Mouse (Mus musculus) heart, postnatal 10 days (tissue): ENCODE measurements around the gene Nmnat2. TPM values are rescaled to one million over a fixed set of nuclear protein-coding genes. Genes with fewer than 3 reads are reported as not detected.
A peak's percentile ranks its signal among the peaks of the same experiment; 100 is the strongest.

Source experiments
- DNase-seq, 2 experiments: peaks; one replicate each; pipeline ENCODE4 v3.0.0; 2021
- intact Hi-C: fragments of 180-260 bp; cut with DNase I; formaldehyde crosslinking; loops from one replicate; pipeline ENCODE4 v1.15.1; 2025
- total RNA-seq, 2 experiments: library from RNA; stranded (reverse); gene quantifications; 2 replicates each; pipeline ENCODE4 v1.2.3; 2021

Gene Nmnat2
- total RNA-seq, 2 experiments from 2014 or later: 1.0 to 1.2 TPM

DNA sequence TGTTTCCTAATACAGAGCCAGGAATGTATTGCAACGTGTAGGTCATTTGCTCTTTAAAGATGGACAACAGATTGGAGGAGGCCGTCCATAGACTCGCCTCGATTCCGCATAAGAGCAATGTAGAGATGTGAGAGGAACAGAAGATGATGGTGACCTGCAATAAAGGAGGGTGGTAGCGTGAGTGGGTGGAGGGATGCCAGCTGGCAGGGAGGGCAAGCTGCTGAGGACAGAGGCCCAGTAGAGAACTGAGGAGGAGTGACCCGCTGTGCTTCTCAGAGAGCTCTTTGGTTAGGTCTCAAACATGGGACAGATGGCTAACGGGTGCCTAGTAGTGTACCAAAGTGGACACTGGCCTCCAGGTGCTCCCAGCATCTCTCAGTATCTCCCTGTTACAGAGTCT is 23.9 kb downstream of the Nmnat2 start:
- intact Hi-C loops: no loop called here
- DNase-seq: no peak

DNA sequence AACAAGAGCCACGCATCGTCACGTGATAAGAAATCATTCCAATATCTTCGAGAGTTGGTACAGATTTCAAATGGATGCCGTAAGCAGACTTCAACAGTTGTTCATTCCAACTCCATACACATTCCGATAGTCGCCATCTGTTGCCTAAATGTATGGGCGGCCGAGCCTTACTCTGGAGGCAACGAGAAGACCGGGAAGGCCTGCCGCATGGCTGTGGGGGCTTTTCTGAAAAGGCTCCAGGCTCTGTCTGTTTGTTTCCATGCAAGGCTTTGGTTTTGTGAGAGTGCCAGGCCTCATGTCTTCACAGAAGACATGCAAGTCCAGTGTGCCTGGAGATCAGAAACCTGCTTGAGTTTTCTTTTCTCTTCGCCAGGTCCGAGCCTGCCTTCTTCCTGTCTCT is 28.6 kb downstream of the Nmnat2 start:
- intact Hi-C loops: no loop called here
- DNase-seq: no peak

DNA sequence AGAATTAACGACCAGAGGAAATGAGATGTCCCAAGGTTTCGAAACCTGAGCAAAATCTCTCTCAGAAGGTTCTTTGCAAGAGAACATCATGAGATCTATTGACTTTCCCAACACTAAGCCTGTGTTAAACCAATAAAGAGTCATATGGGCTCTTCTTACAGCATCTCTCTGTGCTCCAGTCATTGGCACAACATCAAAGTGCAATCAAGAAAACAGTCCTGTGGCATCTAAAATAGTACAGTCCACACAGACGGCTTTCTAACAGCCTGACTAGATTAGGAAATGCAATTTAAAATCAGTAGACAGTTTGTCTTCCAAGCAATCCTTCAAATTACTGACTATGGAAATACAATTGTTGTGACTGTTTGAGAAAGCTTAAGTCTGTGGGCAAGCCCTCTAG is 32.2 kb downstream of the Nmnat2 start:
- intact Hi-C loops: no loop called here

DNA sequence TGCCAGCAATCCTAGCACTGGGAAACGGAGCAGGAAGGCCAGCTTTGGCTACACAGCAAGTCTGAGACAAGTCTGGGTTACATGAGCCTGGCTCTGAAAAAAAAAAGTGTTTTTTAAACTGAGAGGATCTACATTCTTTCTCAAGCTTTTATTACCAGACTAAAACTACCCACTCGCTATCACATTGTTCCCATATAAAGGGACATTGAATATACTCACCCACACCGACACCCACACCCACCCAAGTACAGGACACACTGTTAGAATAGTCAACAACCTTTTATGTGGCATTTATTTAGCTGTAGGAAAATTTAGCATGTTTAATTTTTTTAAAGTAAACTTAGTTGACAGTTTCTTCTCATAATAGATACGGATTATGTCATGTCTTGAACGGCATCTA is 35.3 kb downstream of the Nmnat2 start:
- intact Hi-C loops: no loop called here
- no peak for DNase-seq

More for the DNA sequence above, 32.2 kb downstream of the Nmnat2 start:
- DNase-seq: no peak

DNA sequence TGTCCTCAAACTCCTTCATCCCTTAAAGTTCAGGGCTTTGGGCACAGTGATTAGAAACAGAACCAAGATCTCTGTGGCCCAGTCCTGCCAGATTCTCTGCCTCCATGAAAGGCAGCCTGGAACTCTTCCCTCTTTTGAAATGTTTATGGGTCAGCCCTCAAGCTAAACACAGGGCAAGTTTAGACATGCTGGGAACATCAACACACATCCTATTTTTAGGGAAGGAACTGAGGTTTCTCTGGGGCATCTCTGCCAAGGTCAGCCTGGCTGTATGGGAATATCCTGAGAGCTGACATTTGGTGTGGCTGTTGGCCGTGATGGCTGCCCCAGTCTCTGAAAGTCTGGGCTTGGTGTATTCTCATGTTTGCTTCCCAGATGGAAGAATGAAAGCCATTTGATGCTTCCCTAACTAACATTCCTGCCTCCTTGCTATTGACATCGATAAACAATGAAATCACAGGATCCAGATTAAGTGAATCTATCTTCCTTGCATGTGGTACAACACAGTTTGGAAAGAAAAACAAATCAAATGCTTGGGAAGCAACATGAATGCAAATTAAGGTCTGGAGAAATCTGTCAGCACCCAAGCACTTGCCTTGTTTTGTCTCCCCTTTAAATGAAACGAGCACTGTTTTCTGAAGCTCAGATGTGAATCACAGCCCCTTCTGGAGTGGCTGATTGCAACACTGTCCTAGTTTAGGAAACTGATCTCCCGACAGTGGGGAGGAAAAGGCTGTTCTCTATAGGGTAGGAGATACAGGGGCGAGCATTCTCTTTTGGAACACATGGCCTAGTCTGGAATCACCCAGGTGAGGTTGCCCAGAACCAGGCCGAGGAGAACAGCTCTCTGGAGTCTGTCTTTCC is 37.7 kb downstream of the Nmnat2 start:
- no peak for DNase-seq
- intact Hi-C loops: no loop called here

DNA sequence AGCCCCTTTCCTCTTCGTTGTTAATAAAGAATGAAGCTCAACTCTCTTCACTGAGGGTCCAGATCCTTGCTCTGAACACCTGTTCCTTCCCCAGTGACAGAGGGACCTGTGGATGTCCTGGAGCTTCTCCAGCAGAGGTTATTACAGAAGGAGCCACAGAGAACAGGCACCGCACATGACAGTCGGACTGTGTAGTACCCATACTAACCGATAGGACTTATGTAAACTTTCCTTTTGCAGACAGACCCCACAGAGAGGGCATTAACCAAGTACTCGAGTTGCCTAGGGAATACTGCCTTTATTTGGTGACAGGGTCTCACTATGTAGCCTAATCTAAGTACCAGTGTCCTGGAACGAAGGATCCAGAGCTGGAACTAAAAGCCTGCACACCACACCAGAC is 39.0 kb downstream of the Nmnat2 start:
- no peak for DNase-seq
- intact Hi-C loops: no loop called here

DNA sequence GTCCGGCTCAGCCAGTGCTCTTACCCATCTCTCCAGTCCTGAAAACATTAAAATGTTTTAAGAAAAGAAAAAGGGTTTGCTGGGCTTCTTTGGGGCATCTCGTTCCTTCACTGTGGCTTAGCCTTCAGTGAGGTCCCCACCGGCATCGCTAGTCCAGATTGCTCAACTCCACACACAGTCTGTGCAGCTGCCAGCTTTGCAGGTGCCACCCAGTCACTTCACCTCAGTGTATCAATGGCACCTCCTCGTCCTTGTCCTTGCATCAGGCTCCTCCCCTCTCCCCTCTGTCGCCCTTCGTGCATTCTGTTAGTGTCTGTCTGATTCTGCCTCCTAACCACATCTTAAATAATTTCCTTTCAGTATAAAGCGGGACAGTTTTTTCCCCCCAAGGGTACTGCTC is 45.2 kb downstream of the Nmnat2 start:
- intact Hi-C loops: no loop called here
- DNase-seq: no peak

DNA sequence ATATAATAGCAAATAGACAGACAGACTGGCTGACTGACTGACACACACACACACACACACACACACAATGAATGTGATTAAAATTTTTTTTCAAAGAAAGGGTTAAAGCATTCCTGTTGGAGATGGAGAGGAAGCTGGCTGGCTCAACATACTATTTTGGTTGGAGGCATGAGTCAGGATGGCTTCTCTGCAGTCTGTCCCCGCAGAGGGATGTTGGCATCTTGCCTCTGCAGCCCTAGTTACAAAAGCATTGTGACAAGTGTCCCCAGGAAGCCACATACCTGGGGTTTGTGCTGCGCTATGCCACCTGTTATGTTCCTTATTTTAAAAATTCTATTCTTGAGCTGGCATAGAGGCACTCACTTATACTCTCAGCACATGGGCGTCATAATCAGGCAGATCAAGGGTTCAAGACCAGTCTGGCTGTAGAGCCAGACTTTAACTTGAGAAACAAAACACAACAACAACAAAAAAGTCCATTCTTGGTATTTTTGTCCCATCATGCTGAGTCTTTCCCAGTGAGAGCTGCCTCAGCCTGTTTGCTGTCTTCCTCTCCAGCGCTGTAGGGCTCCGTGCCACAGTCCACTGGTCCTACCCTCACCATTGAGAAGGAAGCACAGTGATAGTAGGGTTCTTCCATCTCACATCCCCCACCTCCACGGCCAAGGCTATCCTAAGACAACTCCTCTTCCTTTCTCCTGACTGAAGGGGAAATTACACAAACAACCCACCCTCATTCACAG is 45.9 kb downstream of the Nmnat2 start:
- peak; percentile 55 to 60 for DNase-seq

DNA sequence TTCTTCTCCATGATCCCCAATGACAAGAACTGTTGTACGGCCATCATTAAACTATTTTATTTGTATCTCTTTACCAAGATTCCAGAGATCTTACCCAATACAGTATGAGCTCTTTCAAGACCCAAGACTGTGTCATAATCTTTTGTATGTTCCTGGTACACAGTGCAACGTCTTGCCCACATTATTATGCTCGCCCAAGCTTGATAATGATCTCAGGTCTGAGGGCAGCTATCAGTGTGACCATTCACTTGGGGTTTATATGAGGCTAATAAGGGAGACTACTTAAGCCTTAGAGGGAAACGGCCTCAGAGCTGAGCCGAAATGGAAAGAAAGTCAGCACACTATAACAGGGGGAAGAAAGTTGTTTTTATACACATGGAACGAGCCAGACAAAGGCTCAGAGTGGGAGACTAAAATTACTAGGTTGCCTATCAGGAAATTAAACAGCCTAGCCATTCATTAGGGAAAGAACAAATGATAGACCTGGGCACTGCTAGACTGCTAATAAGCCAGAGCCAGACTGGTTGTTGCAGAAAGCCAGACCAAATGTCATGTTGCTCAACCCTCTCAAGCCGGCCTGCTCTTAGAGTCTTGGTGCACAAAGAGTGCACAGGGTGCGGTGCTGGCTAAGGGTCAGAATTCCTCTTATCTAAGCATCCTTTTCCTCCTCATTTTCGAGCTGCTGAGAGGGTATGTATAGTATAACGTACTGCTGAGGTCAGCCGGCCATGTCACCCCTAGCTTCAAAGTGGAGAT is 47.7 kb downstream of the Nmnat2 start:
- DNase-seq: no peak
- intact Hi-C loops: no loop called here

More for the DNA sequence above, 45.9 kb downstream of the Nmnat2 start:
- intact Hi-C loops: no loop called here

DNA sequence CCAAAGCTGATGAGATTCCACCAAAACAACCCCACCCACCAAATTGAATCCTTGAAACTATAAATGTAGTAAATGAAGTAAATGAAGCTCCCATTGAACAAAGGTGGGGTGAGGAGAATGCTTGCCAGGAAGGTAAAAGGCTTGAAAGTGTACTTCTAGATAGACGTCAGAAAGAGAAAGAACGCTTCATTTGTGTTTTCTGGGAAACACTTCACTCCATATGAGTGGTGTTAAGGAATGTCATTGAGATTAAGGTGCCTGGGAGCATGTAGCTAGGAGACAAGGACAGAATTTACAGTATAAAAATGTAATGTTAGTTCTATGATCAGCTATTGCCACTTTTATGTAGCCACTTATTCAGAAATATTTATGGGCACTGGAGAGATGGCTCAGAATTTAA is 49.7 kb downstream of the Nmnat2 start:
- intact Hi-C loops: no loop called here
- no peak for DNase-seq

DNA sequence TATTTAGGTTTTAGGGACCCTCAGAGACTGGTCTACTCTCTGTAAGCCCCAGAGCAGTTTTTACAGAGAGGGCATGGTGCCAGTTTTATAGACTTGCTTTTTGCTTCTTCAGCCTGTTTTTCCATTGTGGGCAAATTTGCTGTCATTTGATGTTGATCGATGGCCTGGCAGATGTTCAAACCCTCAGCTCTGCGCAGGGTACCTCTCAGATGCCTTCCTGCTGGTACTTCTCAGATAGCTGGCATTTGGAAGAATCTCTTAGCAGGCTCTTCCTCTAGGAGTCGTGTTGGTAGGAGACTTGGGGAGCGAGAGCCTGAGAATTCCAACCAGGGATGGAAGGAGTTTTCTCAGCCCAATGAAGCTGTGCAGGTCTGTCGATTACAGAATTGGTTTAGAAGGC is 51.3 kb downstream of the Nmnat2 start:
- intact Hi-C loops: no loop called here
- no peak for DNase-seq

DNA sequence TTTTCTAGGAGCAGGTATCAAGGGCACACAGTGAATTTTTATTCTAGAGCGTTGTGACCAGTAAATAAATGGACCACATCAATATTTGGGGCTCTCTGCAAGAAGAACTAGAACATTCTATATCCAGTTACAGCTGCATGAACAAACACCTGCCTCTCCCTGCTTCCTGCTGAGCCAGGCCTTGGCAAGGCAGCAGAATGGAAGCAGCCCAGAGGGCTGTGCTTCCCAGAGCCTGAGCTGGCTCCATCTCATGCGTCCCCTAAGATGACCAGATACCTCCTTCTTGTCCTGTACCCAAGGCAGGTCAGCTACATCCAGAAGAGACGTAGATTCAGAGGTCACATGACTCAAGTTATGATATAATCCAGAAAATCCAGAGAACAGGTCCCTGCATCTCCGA is 52.0 kb downstream of the Nmnat2 start:
- no peak for DNase-seq

DNA sequence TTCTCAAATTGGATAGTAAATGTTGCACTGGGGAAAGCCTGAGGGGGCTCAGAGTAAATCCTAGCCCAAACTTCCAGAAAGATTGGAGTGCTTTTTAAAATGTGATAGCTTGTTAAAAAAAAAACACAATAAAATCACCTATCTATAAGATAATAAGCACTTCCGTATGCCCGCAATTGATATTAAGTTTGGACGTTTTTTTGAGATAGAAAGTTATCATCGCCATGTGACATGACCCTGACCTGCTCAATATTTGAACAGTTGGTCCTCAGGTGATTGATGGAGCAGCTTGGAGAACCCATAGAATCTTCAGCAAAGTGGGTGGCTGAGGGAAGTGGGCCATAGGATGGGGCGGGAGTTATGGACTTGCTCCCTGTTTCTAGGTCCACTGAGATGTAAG is 52.5 kb downstream of the Nmnat2 start:
- intact Hi-C loops: no loop called here
- DNase-seq: no peak

More for the DNA sequence above, 52.0 kb downstream of the Nmnat2 start:
- intact Hi-C loops: no loop called here

DNA sequence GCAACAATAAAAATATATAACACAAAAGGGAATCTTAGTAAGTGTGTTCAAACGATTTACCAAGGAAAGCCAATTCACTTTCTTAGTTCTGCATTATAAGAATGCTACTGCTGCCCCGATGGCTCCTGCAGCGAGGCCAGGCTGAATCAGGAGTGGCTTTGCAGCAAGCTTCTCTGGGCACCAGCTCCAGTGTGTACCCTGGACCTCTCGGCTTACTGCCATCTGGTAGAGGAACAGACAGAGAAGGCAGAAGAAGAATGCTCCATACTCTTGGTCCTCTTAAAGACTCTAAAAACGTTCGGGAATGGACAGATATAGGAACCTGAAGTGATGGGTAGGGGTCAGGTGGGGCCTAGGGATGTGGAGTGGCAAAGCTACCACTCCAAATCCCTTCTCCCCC is 53.0 kb downstream of the Nmnat2 start:
- DNase-seq: no peak
- intact Hi-C loops: no loop called here

DNA sequence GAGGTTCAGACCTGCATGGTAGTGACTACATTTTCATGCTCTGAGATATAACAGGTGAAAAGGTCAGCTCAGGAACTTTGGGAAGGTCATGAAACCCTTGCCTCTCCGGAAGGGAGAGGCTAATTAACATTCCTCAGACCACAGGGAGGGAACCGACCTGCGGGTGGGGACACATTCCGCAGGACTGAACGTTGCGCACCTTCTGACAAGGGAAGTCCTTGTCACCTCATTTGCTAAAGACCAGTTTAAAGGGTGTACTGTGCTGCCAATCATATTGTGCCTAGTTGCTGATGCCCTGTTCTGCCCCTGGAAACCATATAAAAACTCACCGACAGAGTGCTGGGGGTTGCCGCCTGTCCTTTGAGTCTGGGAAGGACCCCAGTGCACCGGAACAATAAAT is 54.5 kb downstream of the Nmnat2 start:
- intact Hi-C loops: no loop called here
- DNase-seq: no peak

DNA sequence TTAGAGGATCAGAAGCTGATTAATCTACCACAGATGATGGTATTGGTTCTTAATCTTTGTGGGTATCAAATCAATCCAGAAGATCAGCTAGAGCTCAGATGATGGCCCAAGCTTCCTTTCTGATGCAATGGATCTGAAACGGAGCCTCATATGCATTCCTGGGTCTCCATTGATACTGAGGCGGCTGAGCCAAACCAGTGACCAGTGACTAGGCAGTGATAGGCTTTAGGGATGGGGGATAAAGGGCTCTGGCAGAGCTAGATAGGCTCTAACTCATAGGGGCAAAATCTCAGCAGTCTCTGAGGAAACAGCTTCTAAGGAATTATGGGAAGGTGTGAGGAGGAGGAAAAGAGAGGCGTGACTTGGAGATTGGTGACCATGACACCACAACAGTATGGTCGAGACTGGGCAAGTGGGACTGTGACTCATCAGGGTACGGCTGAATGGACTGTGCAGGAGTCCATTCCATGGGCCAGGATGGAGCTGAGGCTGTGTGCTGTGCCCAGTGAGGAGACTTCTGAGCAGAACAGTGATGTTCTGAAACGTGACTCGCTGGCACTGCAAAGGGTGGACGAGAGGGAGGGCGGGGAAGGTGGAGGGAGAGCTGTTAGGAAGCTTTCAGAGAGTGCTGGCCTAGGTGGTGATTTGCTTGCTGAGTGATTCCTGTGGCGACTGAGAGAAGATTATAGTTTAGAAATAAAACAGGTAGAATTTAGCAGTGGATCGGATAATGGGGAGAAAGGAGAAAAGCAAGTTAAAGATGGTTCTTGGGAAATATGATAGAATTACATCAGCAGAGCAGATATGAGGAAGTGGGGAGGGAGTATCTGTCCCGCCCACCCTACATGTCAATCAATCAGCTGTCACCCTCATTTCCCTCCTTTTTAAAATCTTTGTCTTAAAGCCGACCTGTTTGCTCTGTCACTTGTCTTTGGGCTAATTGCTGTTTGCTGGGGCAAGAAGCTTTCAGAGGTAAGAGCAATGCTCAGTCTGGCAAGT is 55.9 kb downstream of the Nmnat2 start:
- no peak for DNase-seq
- intact Hi-C loops: no loop called here

DNA sequence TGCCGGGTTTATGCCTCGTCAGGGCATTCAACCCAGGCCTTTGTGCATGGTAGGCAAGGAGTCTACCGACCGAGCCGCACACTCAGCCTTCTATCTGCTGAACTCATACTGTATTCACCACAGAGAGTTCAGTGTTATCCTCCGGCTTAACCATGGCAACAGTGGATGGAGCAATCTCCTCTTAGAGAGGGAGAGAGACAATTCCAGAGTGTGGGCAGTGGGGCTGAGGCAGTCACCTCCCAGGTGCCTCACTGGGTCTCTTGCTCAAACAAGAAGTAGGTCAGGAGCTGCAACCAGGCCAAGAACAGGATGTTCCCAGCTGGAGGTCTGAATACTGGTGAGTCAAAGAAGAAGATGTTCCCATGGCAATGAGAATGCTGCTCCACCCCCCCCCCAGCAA is 56.8 kb downstream of the Nmnat2 start:
- intact Hi-C loops: no loop called here
- no peak for DNase-seq

DNA sequence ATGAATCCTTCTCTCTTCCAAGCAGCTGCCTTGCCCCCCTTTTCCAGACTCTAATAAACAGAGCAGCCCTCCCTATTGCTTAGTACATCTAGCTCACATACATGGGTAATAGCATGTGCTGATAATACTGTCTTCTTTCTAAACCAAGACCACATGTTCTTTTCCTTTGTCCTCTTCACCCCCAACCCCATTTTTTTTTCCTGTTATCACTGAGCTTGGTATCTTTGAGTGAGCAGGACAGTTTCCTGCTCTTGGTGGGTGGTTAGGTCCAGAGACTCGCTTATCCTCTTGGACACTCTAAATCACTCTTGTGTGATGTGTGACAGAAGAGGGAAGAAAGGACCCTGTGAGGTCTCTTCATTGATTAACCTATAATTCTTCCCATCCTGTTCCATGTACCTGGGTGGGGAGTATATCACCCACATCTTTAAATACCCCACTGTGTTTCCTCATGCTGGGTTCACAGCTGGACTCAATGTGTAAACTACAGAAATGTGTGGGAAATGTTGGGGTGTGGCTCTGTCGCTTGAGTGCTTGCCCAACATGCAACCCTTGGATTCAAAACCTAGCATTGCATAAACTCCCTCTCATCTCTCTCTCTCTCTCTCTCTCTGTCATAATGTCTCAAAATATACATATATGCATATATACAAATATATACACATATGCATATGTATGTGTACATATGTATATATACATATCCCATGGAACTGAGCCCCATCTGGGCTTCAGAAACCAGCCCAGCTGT is 58.9 kb downstream of the Nmnat2 start:
- DNase-seq: no peak
- intact Hi-C loops: no loop called here

DNA sequence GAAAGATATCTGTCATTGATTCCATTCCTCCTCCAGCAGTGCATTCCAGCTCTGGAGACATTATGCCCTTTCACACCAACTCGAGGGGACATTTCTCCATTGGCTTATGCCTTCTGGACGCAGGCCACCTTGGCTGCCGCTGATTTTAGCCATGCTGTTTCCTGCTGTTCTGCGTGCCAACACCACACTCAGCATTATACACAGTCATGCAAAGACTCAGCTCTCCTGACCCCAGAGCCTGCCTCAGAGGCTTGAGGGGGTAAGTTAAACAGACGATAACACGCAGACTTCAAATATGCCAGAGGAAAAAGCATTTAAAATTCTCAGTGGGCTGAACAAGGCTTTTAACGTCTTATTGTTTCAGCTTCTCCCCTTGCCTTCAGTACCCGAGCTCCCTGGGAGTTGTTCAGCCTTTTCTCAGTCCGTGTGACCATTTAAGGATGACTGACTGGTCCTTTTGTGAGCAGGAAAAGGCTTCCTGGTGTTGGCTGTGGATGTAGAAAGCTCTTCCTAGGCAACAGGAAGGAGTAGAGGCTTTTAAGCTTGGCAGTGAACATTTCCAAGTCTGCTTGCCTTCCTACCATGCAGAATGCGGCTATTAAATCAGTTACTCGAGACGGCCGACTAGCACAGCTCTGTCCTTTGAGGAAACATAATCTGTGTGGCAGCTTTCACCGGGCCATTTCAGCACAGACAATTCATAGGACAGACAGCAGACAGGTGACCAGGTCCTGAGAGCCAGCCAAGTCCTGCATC is 59.8 kb downstream of the Nmnat2 start:
- DNase-seq: peak; percentile 54 to 67
- intact Hi-C loops: no loop called here
